Mouse (Mus musculus): Measurements from ENCODE around the gene Pacrg. TPM values are rescaled to one million over a fixed set of nuclear protein-coding genes. Genes with fewer than 3 reads are reported as not detected.

The Pacrg gene
- polyA plus RNA-seq, 1 experiment from 2014 or later: 0.89 TPM

- TF ChIP-seq CTCF (IDR thresholded peaks at IDR 0.05; ENCODE audit: low read depth) (no peak), EP300 (optimal IDR thresholded peaks at IDR 0.05) (no peak)
- Histone ChIP-seq H3K4me2 (replicated peaks; ENCODE audit: low read depth) (no peak overlapping the region), H3K4me1 (replicated peaks; ENCODE audit: control insufficient read depth, insufficient read depth) (no peaks in the 10 kb centered on the region), H3K4me3 (ENCODE audit: low read depth, low read length) (no peak overlapping the region), H3K36me3 (ENCODE audit: control insufficient read depth, insufficient read depth, low read length) (no peaks in the 10 kb centered on the region), H3K9ac (ENCODE audit: low read length) (no peak overlapping the region), H3K9me3 (ENCODE audit: control insufficient read depth, low read length) (no peaks in the 10 kb centered on the region), H3K27me3 (ENCODE audit: control insufficient read depth, insufficient read depth, low read length) (no peaks in the 10 kb centered on the region), H3K27ac (replicated peaks) (no peak overlapping the region)
- ATAC-seq (ENCODE audit: low FRiP score, low TSS enrichment): no peak
- DNase-seq (ENCODE audit: low spot score): no peak
- WGBS: 52% methylated on average over 3 of the region's 3 CpGs
Measured at GRCm38 (mm10) chr17:10478377-10478776, 361.7 kb downstream of the Pacrg start.

GRCm38 (mm10) chr17:10476807-10477206, 363.3 kb downstream of the Pacrg start:
- 88% methylated on average over 7 of the region's 7 CpGs for WGBS
- no peak for DNase-seq (ENCODE audit: low spot score)
- no peak for ATAC-seq (ENCODE audit: low FRiP score, low TSS enrichment)

GRCm38 (mm10) chr17:10474972-10475371, 365.1 kb downstream of the Pacrg start:
- ATAC-seq (ENCODE audit: low FRiP score, low TSS enrichment): no peak
- TF ChIP-seq CTCF (IDR thresholded peaks at IDR 0.05; ENCODE audit: low read depth): no peak
- no peak for TF ChIP-seq EP300 (optimal IDR thresholded peaks at IDR 0.05)
- 88% methylated on average over 6 of the region's 6 CpGs for WGBS
- DNase-seq (ENCODE audit: low spot score): no peak
- Histone ChIP-seq H3K27me3 (ENCODE audit: control insufficient read depth, insufficient read depth, low read length) (no peaks in the 10 kb centered on the region), H3K36me3 (ENCODE audit: control insufficient read depth, insufficient read depth, low read length) (no peaks in the 10 kb centered on the region), H3K4me3 (ENCODE audit: low read depth, low read length) (no peak overlapping the region), H3K4me2 (replicated peaks; ENCODE audit: low read depth) (no peak overlapping the region), H3K9ac (ENCODE audit: low read length) (no peak overlapping the region), H3K4me1 (replicated peaks; ENCODE audit: control insufficient read depth, insufficient read depth) (no peaks in the 10 kb centered on the region), H3K27ac (replicated peaks) (no peak overlapping the region), H3K9me3 (ENCODE audit: control insufficient read depth, low read length) (no peaks in the 10 kb centered on the region)

More at GRCm38 (mm10) chr17:10476807-10477206, 363.3 kb downstream of the Pacrg start:
- Histone ChIP-seq H3K4me3 (ENCODE audit: low read depth, low read length) (no peak overlapping the region), H3K4me2 (replicated peaks; ENCODE audit: low read depth) (no peak overlapping the region), H3K27ac (replicated peaks) (no peak overlapping the region), H3K36me3 (ENCODE audit: control insufficient read depth, insufficient read depth, low read length) (no peaks in the 10 kb centered on the region), H3K27me3 (ENCODE audit: control insufficient read depth, insufficient read depth, low read length) (no peaks in the 10 kb centered on the region), H3K9me3 (ENCODE audit: control insufficient read depth, low read length) (no peaks in the 10 kb centered on the region), H3K4me1 (replicated peaks; ENCODE audit: control insufficient read depth, insufficient read depth) (no peaks in the 10 kb centered on the region), H3K9ac (ENCODE audit: low read length) (no peak overlapping the region)
- TF ChIP-seq CTCF (IDR thresholded peaks at IDR 0.05; ENCODE audit: low read depth) (no peak), EP300 (optimal IDR thresholded peaks at IDR 0.05) (no peak)

- no peak overlapping the region for H3K9ac ChIP-seq (ENCODE audit: low read length)
- H3K27ac ChIP-seq (replicated peaks): no peak overlapping the region
- H3K27me3 ChIP-seq (ENCODE audit: control insufficient read depth, insufficient read depth, low read length): no peaks in the 10 kb centered on the region
- no peaks in the 10 kb centered on the region for H3K4me1 ChIP-seq (replicated peaks; ENCODE audit: control insufficient read depth, insufficient read depth)
- H3K9me3 ChIP-seq (ENCODE audit: control insufficient read depth, low read length): no peaks in the 10 kb centered on the region
- H3K4me3 ChIP-seq (ENCODE audit: low read depth, low read length): no peak overlapping the region
- H3K4me2 ChIP-seq (replicated peaks; ENCODE audit: low read depth): no peak overlapping the region
- ATAC-seq (ENCODE audit: low FRiP score, low TSS enrichment): no peak
- no peak for DNase-seq (ENCODE audit: low spot score)
- no peak for TF ChIP-seq EP300 (optimal IDR thresholded peaks at IDR 0.05)
- no peak for TF ChIP-seq CTCF (IDR thresholded peaks at IDR 0.05; ENCODE audit: low read depth)
- 13% methylated on average over 7 of the region's 7 CpGs for WGBS
- no peaks in the 10 kb centered on the region for H3K36me3 ChIP-seq (ENCODE audit: control insufficient read depth, insufficient read depth, low read length)
Measured at GRCm38 (mm10) chr17:10473826-10474384, 366.2 kb downstream of the Pacrg start.

- H3K27ac ChIP-seq (replicated peaks): no peak overlapping the region
- no peak for DNase-seq (ENCODE audit: low spot score)
- 56% methylated on average over 6 of the region's 6 CpGs for WGBS
- H3K9ac ChIP-seq (ENCODE audit: low read length): no peak overlapping the region
- H3K27me3 ChIP-seq (ENCODE audit: control insufficient read depth, insufficient read depth, low read length): no peaks in the 10 kb centered on the region
- ATAC-seq (ENCODE audit: low FRiP score, low TSS enrichment): no peak
- no peaks in the 10 kb centered on the region for H3K4me1 ChIP-seq (replicated peaks; ENCODE audit: control insufficient read depth, insufficient read depth)
- no peaks in the 10 kb centered on the region for H3K9me3 ChIP-seq (ENCODE audit: control insufficient read depth, low read length)
- H3K4me3 ChIP-seq (ENCODE audit: low read depth, low read length): no peak overlapping the region
- TF ChIP-seq CTCF (IDR thresholded peaks at IDR 0.05; ENCODE audit: low read depth): no peak
- TF ChIP-seq EP300 (optimal IDR thresholded peaks at IDR 0.05): no peak
- H3K4me2 ChIP-seq (replicated peaks; ENCODE audit: low read depth): no peak overlapping the region
- no peaks in the 10 kb centered on the region for H3K36me3 ChIP-seq (ENCODE audit: control insufficient read depth, insufficient read depth, low read length)
Measured at GRCm38 (mm10) chr17:10473175-10473574, 366.9 kb downstream of the Pacrg start.

- no peak overlapping the region for H3K9ac ChIP-seq (ENCODE audit: low read length)
- TF ChIP-seq CTCF (IDR thresholded peaks at IDR 0.05; ENCODE audit: low read depth) (no peak), EP300 (optimal IDR thresholded peaks at IDR 0.05) (no peak)
- H3K4me1 ChIP-seq (replicated peaks; ENCODE audit: control insufficient read depth, insufficient read depth): no peaks in the 10 kb centered on the region
- H3K4me3 ChIP-seq (ENCODE audit: low read depth, low read length): no peak overlapping the region
- no peak overlapping the region for H3K4me2 ChIP-seq (replicated peaks; ENCODE audit: low read depth)
- WGBS: 74% methylated on average over 9 of the region's 9 CpGs
- no peak overlapping the region for H3K27ac ChIP-seq (replicated peaks)
- no peak for DNase-seq (ENCODE audit: low spot score)
- no peak for ATAC-seq (ENCODE audit: low FRiP score, low TSS enrichment)
- H3K36me3 ChIP-seq (ENCODE audit: control insufficient read depth, insufficient read depth, low read length): no peaks in the 10 kb centered on the region
- no peaks in the 10 kb centered on the region for H3K9me3 ChIP-seq (ENCODE audit: control insufficient read depth, low read length)
- no peaks in the 10 kb centered on the region for H3K27me3 ChIP-seq (ENCODE audit: control insufficient read depth, insufficient read depth, low read length)
Measured at GRCm38 (mm10) chr17:10469874-10470568, 370.1 kb downstream of the Pacrg start.

All from stomach, postnatal 0 days (tissue).